Mouse (Mus musculus): ENCODE measurements around the gene Sprtn. TPM values are rescaled to one million over a fixed set of nuclear protein-coding genes. Genes with fewer than 3 reads are reported as not detected.
A peak's percentile ranks its signal among the peaks of the same experiment; 100 is the strongest.

Sprtn gene
- polyA plus RNA-seq (2015; fragmentation: Nextera tagmentation; extraction: Ambion mirVana), result 9.1 and 9.3 TPM in 2 replicates

- Histone ChIP-seq H3K9me3 (no peaks in the 10 kb centered on the region), H3K4me3 (peak within 1 kb of the TSS; percentile 97), H3K36me3 (peaks cover 57% of the 10 kb centered on the region), H3K4me1 (peaks cover 22% of the 10 kb centered on the region), H3K9ac (peak within 1 kb of the TSS; percentile 92), H3K27me3 (no peaks in the 10 kb centered on the region), H3K27ac (peak within 1 kb of the TSS; percentile 69), H3K4me2 (replicated peaks) (peak within 1 kb of the TSS; percentile 98)
- WGBS, result under 1% methylated on average over 113 of the region's 114 CpGs
- ATAC-seq (ENCODE audit: low FRiP score, low read depth), result peak; percentile 86
Observed at GRCm38 (mm10) chr8:124897386-124898250, at the start of gene Sprtn, which contains the start of gene Exoc8. TSS of gene Sprtn (plus strand) at chr8:124897886. TSS of gene Exoc8 (minus strand) at chr8:124897705.

- Histone ChIP-seq H3K9ac (no peak overlapping the region), H3K4me1 (no peaks in the 10 kb centered on the region), H3K4me2 (replicated peaks) (no peak overlapping the region), H3K4me3 (no peak overlapping the region), H3K9me3 (peaks cover 34% of the 10 kb centered on the region), H3K27ac (no peak overlapping the region), H3K36me3 (peaks cover 63% of the 10 kb centered on the region), H3K27me3 (no peaks in the 10 kb centered on the region)
- no peak for ATAC-seq (ENCODE audit: low FRiP score, low read depth)
- 100% methylated on average over 1 of the region's 1 CpGs for WGBS
Observed at GRCm38 (mm10) chr8:124853511-124853910, 44.2 kb upstream of the Sprtn start.

- H3K27me3 ChIP-seq, result no peaks in the 10 kb centered on the region
- H3K4me3 ChIP-seq, result no peak overlapping the region
- ATAC-seq (ENCODE audit: low FRiP score, low read depth), result no peak
- H3K4me1 ChIP-seq, result peaks cover 12% of the 10 kb centered on the region
- H3K4me2 ChIP-seq (replicated peaks), result no peak overlapping the region
- H3K36me3 ChIP-seq, result peaks cover 65% of the 10 kb centered on the region
- peaks cover 25% of the 10 kb centered on the region for H3K9me3 ChIP-seq
- H3K27ac ChIP-seq, result no peak overlapping the region
- H3K9ac ChIP-seq, result no peak overlapping the region
Observed at GRCm38 (mm10) chr8:124859466-124859865, 38.2 kb upstream of the Sprtn start.

- H3K9ac ChIP-seq, result no peak overlapping the region
- peaks cover 59% of the 10 kb centered on the region for H3K36me3 ChIP-seq
Observed at GRCm38 (mm10) chr8:124860188-124860587, 37.5 kb upstream of the Sprtn start.

GRCm38 (mm10) chr8:124862321-124863162, 35.1 kb upstream of the Sprtn start, which contains the start of the genes Gnpat and 2810004N23Rik:
TSS of gene Gnpat (plus strand) at chr8:124863033.
TSS of gene 2810004N23Rik (minus strand) at chr8:124863120.
- no peaks in the 10 kb centered on the region for H3K27me3 ChIP-seq
- H3K9me3 ChIP-seq, result no peaks in the 10 kb centered on the region
- H3K27ac ChIP-seq, result peak within 1 kb of the TSS; percentile 92
- peak within 1 kb of the TSS; percentile 92 for H3K4me3 ChIP-seq
- WGBS, result 1% methylated on average over 55 of the region's 55 CpGs
- peaks cover 16% of the 10 kb centered on the region for H3K4me1 ChIP-seq
- peak within 1 kb of the TSS; percentile 97 for H3K9ac ChIP-seq
- peaks cover 45% of the 10 kb centered on the region for H3K36me3 ChIP-seq
- peak; percentile 97 for ATAC-seq (ENCODE audit: low FRiP score, low read depth)
- H3K4me2 ChIP-seq (replicated peaks), result peak within 1 kb of the TSS; percentile 81

More at GRCm38 (mm10) chr8:124860188-124860587, 37.5 kb upstream of the Sprtn start:
- H3K9me3 ChIP-seq, result peaks cover 19% of the 10 kb centered on the region
- no peak for ATAC-seq (ENCODE audit: low FRiP score, low read depth)
- H3K4me2 ChIP-seq (replicated peaks), result no peak overlapping the region
- H3K27me3 ChIP-seq, result no peaks in the 10 kb centered on the region
- no peak overlapping the region for H3K4me3 ChIP-seq
- 97% methylated on average over 3 of the region's 3 CpGs for WGBS
- no peak overlapping the region for H3K27ac ChIP-seq
- peaks cover 16% of the 10 kb centered on the region for H3K4me1 ChIP-seq

- Histone ChIP-seq H3K27me3 (no peaks in the 10 kb centered on the region), H3K27ac (peak overlapping the region; percentile 92), H3K9ac (peak overlapping the region; percentile 97), H3K4me2 (replicated peaks) (peak overlapping the region; percentile 81), H3K4me3 (peak overlapping the region; percentile 92), H3K36me3 (peaks cover 38% of the 10 kb centered on the region), H3K9me3 (no peaks in the 10 kb centered on the region), H3K4me1 (peaks cover 16% of the 10 kb centered on the region)
- 0% methylated on average over 33 of the region's 33 CpGs for WGBS
- peak; percentile 86 for ATAC-seq (ENCODE audit: low FRiP score, low read depth)
Observed at GRCm38 (mm10) chr8:124863163-124863677, 34.5 kb upstream of the Sprtn start.

GRCm38 (mm10) chr8:124863729-124864128, 34.0 kb upstream of the Sprtn start:
- Histone ChIP-seq H3K4me2 (replicated peaks) (peak overlapping the region; percentile 81), H3K4me3 (peak overlapping the region; percentile 92), H3K4me1 (peaks cover 16% of the 10 kb centered on the region), H3K27me3 (no peaks in the 10 kb centered on the region), H3K36me3 (peaks cover 33% of the 10 kb centered on the region), H3K9me3 (no peaks in the 10 kb centered on the region), H3K9ac (peak overlapping the region; percentile 97), H3K27ac (no peak overlapping the region; the same call in 1 of the 2 replicates)
- ATAC-seq (ENCODE audit: low FRiP score, low read depth), result no peak
- WGBS, result 14% methylated on average over 8 of the region's 8 CpGs

GRCm38 (mm10) chr8:124866669-124867068, 31.0 kb upstream of the Sprtn start:
- H3K27ac ChIP-seq, result no peak overlapping the region
- H3K4me3 ChIP-seq, result no peak overlapping the region
- no peak overlapping the region for H3K9ac ChIP-seq
- WGBS, result 67% methylated on average over 3 of the region's 3 CpGs
- H3K4me1 ChIP-seq, result peaks cover 14% of the 10 kb centered on the region
- no peak overlapping the region for H3K4me2 ChIP-seq (replicated peaks)
- peaks cover 26% of the 10 kb centered on the region for H3K36me3 ChIP-seq
- no peaks in the 10 kb centered on the region for H3K9me3 ChIP-seq
- no peak for ATAC-seq (ENCODE audit: low FRiP score, low read depth)
- no peaks in the 10 kb centered on the region for H3K27me3 ChIP-seq

GRCm38 (mm10) chr8:124867126-124867525, 30.6 kb upstream of the Sprtn start:
- 58% methylated on average over 2 of the region's 2 CpGs for WGBS
- Histone ChIP-seq H3K4me2 (replicated peaks) (no peak overlapping the region), H3K36me3 (peaks cover 30% of the 10 kb centered on the region), H3K27ac (no peak overlapping the region), H3K4me1 (peaks cover 11% of the 10 kb centered on the region), H3K9ac (no peak overlapping the region), H3K9me3 (no peaks in the 10 kb centered on the region), H3K27me3 (no peaks in the 10 kb centered on the region), H3K4me3 (no peak overlapping the region)
- no peak for ATAC-seq (ENCODE audit: low FRiP score, low read depth)

GRCm38 (mm10) chr8:124869708-124870107, 28.0 kb upstream of the Sprtn start:
- H3K27me3 ChIP-seq, result no peaks in the 10 kb centered on the region
- no peak overlapping the region for H3K4me2 ChIP-seq (replicated peaks)
- H3K4me3 ChIP-seq, result no peak overlapping the region
- peaks cover 4% of the 10 kb centered on the region; the same call in 1 of the 2 replicates for H3K4me1 ChIP-seq
- H3K9ac ChIP-seq, result no peak overlapping the region
- H3K9me3 ChIP-seq, result no peaks in the 10 kb centered on the region
- H3K27ac ChIP-seq, result no peak overlapping the region
- no peak for ATAC-seq (ENCODE audit: low FRiP score, low read depth)
- H3K36me3 ChIP-seq, result peaks cover 56% of the 10 kb centered on the region
- WGBS, result 72% methylated on average over 6 of the region's 6 CpGs

GRCm38 (mm10) chr8:124871474-124871873, 26.2 kb upstream of the Sprtn start:
- H3K4me2 ChIP-seq (replicated peaks), result no peak overlapping the region
- no peak for ATAC-seq (ENCODE audit: low FRiP score, low read depth)
- 93% methylated on average over 7 of the region's 7 CpGs for WGBS
- no peaks in the 10 kb centered on the region for H3K27me3 ChIP-seq
- no peak overlapping the region for H3K4me3 ChIP-seq
- no peak overlapping the region for H3K9ac ChIP-seq
- H3K36me3 ChIP-seq, result peaks cover 67% of the 10 kb centered on the region
- H3K27ac ChIP-seq, result no peak overlapping the region
- no peaks in the 10 kb centered on the region for H3K4me1 ChIP-seq
- H3K9me3 ChIP-seq, result no peaks in the 10 kb centered on the region
